In the genomic region with DNA sequence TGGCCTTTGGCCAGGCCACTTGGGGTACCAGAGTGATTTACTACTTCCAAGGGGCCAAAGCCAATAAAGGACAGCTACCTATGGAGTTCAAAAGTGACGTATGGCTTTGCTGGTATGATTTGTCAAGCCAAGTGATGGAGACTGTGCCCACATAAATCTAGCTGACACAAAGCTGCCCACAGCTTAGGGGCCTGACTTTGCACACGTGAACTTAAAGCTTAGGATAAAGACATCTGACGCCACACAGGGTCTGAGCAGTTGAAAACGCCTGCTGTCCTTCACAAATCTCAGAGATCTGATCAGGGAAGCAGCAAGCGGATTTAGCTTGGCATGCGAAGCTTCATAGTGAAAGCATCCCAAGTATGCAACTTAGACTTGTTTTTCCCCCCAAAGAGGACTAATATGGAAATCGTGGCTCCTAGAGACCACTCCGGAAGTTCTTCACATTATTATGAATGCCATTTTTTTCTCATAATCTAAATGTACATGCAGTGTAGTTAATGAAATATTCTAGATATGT, we compare ENCODE assay signal across 14 mouse cellular contexts.
"Had no signal": no experiment of that assay in that cellular context is flagged by ENCODE, and none has a peak within 500 bp of the region (broad histone marks: within the 10 kb centered on the region; RNA-seq: fewer than 3 reads in every experiment).

No protein-coding gene starts in this region.

- H3K4me2 ChIP-seq: liver, embryonic 13.5 days; lung, embryonic 15.5 days; neural tube, embryonic 15.5 days had no signal

- H3K4me3 ChIP-seq: left cerebral cortex, adult 2 months; liver, embryonic 13.5 days; lung, embryonic 15.5 days; midbrain, embryonic 10.5 days; myocyte; neural tube, embryonic 15.5 days had no signal

- H3K4me1 ChIP-seq: liver, embryonic 13.5 days; lung, embryonic 15.5 days; midbrain, embryonic 10.5 days; neural tube, embryonic 15.5 days had no signal

- H3K27me3 ChIP-seq: liver, embryonic 13.5 days; lung, embryonic 15.5 days; neural tube, embryonic 15.5 days had no signal

- H3K9me3 ChIP-seq: liver, embryonic 13.5 days; lung, embryonic 15.5 days; midbrain, embryonic 10.5 days; neural tube, embryonic 15.5 days had no signal

- ATAC-seq: intestine, postnatal 0 days; liver, postnatal 0 days had no signal

- H3K36me3 ChIP-seq: liver, embryonic 13.5 days; lung, embryonic 15.5 days; midbrain, embryonic 10.5 days; neural tube, embryonic 15.5 days had no signal

- H3K27ac ChIP-seq: left cerebral cortex, adult 2 months; liver, embryonic 13.5 days; lung, embryonic 15.5 days; midbrain, embryonic 10.5 days; neural tube, embryonic 15.5 days; stomach, postnatal 0 days had no signal

- H3K9ac ChIP-seq: liver, embryonic 13.5 days; liver, postnatal 0 days; lung, embryonic 15.5 days; neural tube, embryonic 15.5 days had no signal

- DNase-seq: liver; liver, embryonic 13.5 days; liver, postnatal 0 days; midbrain, embryonic 14.5 days; right cerebral cortex, adult 18-20 months; right cerebral cortex, postnatal 25 days; thymus, postnatal 4 days had no signal
